Mouse (Mus musculus): ENCODE results near the gene Timm13.

DNA sequence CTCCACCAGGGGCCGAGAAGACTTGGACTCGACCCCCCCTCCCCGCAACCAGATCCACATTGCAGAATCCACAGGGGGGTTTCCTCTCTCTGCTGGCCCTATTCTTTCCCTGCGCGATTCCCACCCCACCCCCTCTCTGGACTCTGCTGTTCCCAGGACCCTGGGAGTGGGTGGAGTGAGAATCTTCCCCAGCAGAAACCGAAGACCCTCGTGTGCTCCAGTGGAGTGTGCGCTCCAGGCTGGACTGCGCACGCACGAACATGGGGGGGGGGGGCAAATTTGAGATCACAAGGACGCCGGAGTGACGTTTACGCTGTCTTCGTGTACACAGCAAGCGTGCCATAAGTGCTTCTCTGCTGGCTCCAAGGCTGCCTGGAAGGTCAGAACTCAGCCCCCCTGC, 34.9 kb upstream of the Timm13 start:
- TF ChIP-seq POLR2A (IDR thresholded peaks at IDR 0.05; ENCODE audit: control insufficient read depth, extremely low read depth, insufficient read depth, low read length, poor library complexity) (no peak), CTCF (IDR thresholded peaks at IDR 0.05; ENCODE audit: borderline replicate concordance, control insufficient read depth, extremely low read depth, insufficient read depth, low read length, poor library complexity) (no peak)
